Mouse (Mus musculus): Measurements from ENCODE around the gene Jdp2. TPM values are rescaled to one million over a fixed set of nuclear protein-coding genes. Genes with fewer than 3 reads are reported as not detected.

The Jdp2 gene
- polyA plus RNA-seq, 1 experiment from 2014 or later = 0.37 TPM

- whole genome bisulfite sequencing = 88% methylated on average over 7 of the region's 7 CpGs
- no peaks in the 10 kb centered on the region for H3K9me3 ChIP-seq (replicated peaks)
- ATAC-seq (replicated peaks; ENCODE audit: insufficient number of reproducible peaks, insufficient read depth, low FRiP score, low read depth) = no peak
Measured at GRCm38 (mm10) chr12:85667071-85667470, 68.2 kb downstream of the Jdp2 start.

GRCm38 (mm10) chr12:85668696-85669095 lies 69.9 kb downstream of the Jdp2 start:
- Histone ChIP-seq H3K4me1 (replicated peaks) (peaks cover 5% of the 10 kb centered on the region), H3K36me3 (no peaks in the 10 kb centered on the region), H3K27ac (no peak overlapping the region), H3K9ac (no peak overlapping the region), H3K4me2 (no peak overlapping the region), H3K9me3 (replicated peaks) (no peaks in the 10 kb centered on the region), H3K27me3 (no peaks in the 10 kb centered on the region), H3K4me3 (no peak overlapping the region)
- WGBS = 44% methylated on average over 3 of the region's 3 CpGs
- no peak for ATAC-seq (replicated peaks; ENCODE audit: insufficient number of reproducible peaks, insufficient read depth, low FRiP score, low read depth)

More at GRCm38 (mm10) chr12:85667071-85667470, 68.2 kb downstream of the Jdp2 start:
- H3K4me3 ChIP-seq = no peak overlapping the region
- no peak overlapping the region for H3K27ac ChIP-seq
- H3K36me3 ChIP-seq = no peaks in the 10 kb centered on the region
- H3K27me3 ChIP-seq = no peaks in the 10 kb centered on the region
- peaks cover 5% of the 10 kb centered on the region for H3K4me1 ChIP-seq (replicated peaks)
- no peak overlapping the region for H3K9ac ChIP-seq
- H3K4me2 ChIP-seq = no peak overlapping the region

GRCm38 (mm10) chr12:85670080-85670479 lies 71.3 kb downstream of the Jdp2 start:
- H3K27me3 ChIP-seq = no peaks in the 10 kb centered on the region
- peaks cover 5% of the 10 kb centered on the region for H3K4me1 ChIP-seq (replicated peaks)
- H3K27ac ChIP-seq = no peak overlapping the region
- H3K9me3 ChIP-seq (replicated peaks) = no peaks in the 10 kb centered on the region
- no peak for ATAC-seq (replicated peaks; ENCODE audit: insufficient number of reproducible peaks, insufficient read depth, low FRiP score, low read depth)
- no peak overlapping the region for H3K4me2 ChIP-seq
- H3K36me3 ChIP-seq = no peaks in the 10 kb centered on the region
- no peak overlapping the region for H3K4me3 ChIP-seq
- 43% methylated on average over 3 of the region's 3 CpGs for WGBS
- H3K9ac ChIP-seq = no peak overlapping the region

- Histone ChIP-seq H3K36me3 (no peaks in the 10 kb centered on the region), H3K9me3 (replicated peaks) (no peaks in the 10 kb centered on the region), H3K9ac (no peak overlapping the region), H3K4me2 (no peak overlapping the region), H3K27ac (no peak overlapping the region), H3K4me3 (no peak overlapping the region), H3K4me1 (replicated peaks) (peaks cover 2% of the 10 kb centered on the region), H3K27me3 (no peaks in the 10 kb centered on the region)
- no peak for ATAC-seq (replicated peaks; ENCODE audit: insufficient number of reproducible peaks, insufficient read depth, low FRiP score, low read depth)
- 84% methylated on average over 8 of the region's 8 CpGs for WGBS
Measured at GRCm38 (mm10) chr12:85673914-85674313, 75.1 kb downstream of the Jdp2 start.

- 68% methylated on average over 5 of the region's 5 CpGs for WGBS
Measured at GRCm38 (mm10) chr12:85679117-85679516, 80.3 kb downstream of the Jdp2 start.

GRCm38 (mm10) chr12:85679808-85680207 lies 81.0 kb downstream of the Jdp2 start:
- no peaks in the 10 kb centered on the region for H3K27me3 ChIP-seq
- H3K9me3 ChIP-seq (replicated peaks) = no peaks in the 10 kb centered on the region
- no peak overlapping the region for H3K27ac ChIP-seq
- no peak overlapping the region for H3K4me3 ChIP-seq
- no peaks in the 10 kb centered on the region for H3K36me3 ChIP-seq
- H3K4me1 ChIP-seq (replicated peaks) = peaks cover 9% of the 10 kb centered on the region
- H3K4me2 ChIP-seq = no peak overlapping the region
- no peak for ATAC-seq (replicated peaks; ENCODE audit: insufficient number of reproducible peaks, insufficient read depth, low FRiP score, low read depth)
- H3K9ac ChIP-seq = no peak overlapping the region
- 47% methylated on average over 2 of the region's 2 CpGs for WGBS

More at GRCm38 (mm10) chr12:85679117-85679516, 80.3 kb downstream of the Jdp2 start:
- no peaks in the 10 kb centered on the region for H3K36me3 ChIP-seq
- H3K9me3 ChIP-seq (replicated peaks) = no peaks in the 10 kb centered on the region
- H3K9ac ChIP-seq = no peak overlapping the region
- H3K4me3 ChIP-seq = no peak overlapping the region
- H3K27ac ChIP-seq = no peak overlapping the region
- H3K4me1 ChIP-seq (replicated peaks) = peaks cover 3% of the 10 kb centered on the region
- no peak for ATAC-seq (replicated peaks; ENCODE audit: insufficient number of reproducible peaks, insufficient read depth, low FRiP score, low read depth)
- H3K4me2 ChIP-seq = no peak overlapping the region
- no peaks in the 10 kb centered on the region for H3K27me3 ChIP-seq

- Histone ChIP-seq H3K9ac (no peak overlapping the region), H3K36me3 (no peaks in the 10 kb centered on the region), H3K4me1 (replicated peaks) (peaks cover 27% of the 10 kb centered on the region), H3K27me3 (no peaks in the 10 kb centered on the region), H3K9me3 (replicated peaks) (no peaks in the 10 kb centered on the region), H3K4me2 (no peak overlapping the region), H3K4me3 (no peak overlapping the region), H3K27ac (no peak overlapping the region)
- WGBS = 38% methylated on average over 2 of the region's 2 CpGs
- ATAC-seq (replicated peaks; ENCODE audit: insufficient number of reproducible peaks, insufficient read depth, low FRiP score, low read depth) = no peak
Measured at GRCm38 (mm10) chr12:85682328-85682727, 83.5 kb downstream of the Jdp2 start.

- Histone ChIP-seq H3K9me3 (replicated peaks) (no peaks in the 10 kb centered on the region), H3K9ac (no peak overlapping the region), H3K27me3 (no peaks in the 10 kb centered on the region), H3K4me3 (no peak overlapping the region), H3K36me3 (no peaks in the 10 kb centered on the region), H3K4me2 (no peak overlapping the region), H3K27ac (peak overlapping the region; percentile 49; the same call in 1 of the 2 replicates), H3K4me1 (replicated peaks) (peaks cover 27% of the 10 kb centered on the region)
- 42% methylated on average over 16 of the region's 16 CpGs for WGBS
- 0 out of 2 replicates have a peak, but pooled peaks have one; percentile 29 for ATAC-seq (replicated peaks; ENCODE audit: insufficient number of reproducible peaks, insufficient read depth, low FRiP score, low read depth)
Measured at GRCm38 (mm10) chr12:85684411-85685275, 85.8 kb downstream of the Jdp2 start.

GRCm38 (mm10) chr12:85686466-85687216 lies 87.8 kb downstream of the Jdp2 start, which contains the start of gene Batf:
Gene Batf (plus strand): TSS chr12:85686669.
- no peaks in the 10 kb centered on the region for H3K27me3 ChIP-seq
- H3K4me3 ChIP-seq = peak within 1 kb of the TSS; percentile 42
- H3K36me3 ChIP-seq = no peaks in the 10 kb centered on the region
- WGBS = 21% methylated on average over 22 of the region's 22 CpGs
- H3K9ac ChIP-seq = peak within 1 kb of the TSS; percentile 33; the same call in 1 of the 2 replicates
- H3K9me3 ChIP-seq (replicated peaks) = no peaks in the 10 kb centered on the region
- no peak within 1 kb of the TSS for H3K27ac ChIP-seq
- no peak for ATAC-seq (replicated peaks; ENCODE audit: insufficient number of reproducible peaks, insufficient read depth, low FRiP score, low read depth)
- peak within 1 kb of the TSS; percentile 64 for H3K4me2 ChIP-seq
- peaks cover 30% of the 10 kb centered on the region for H3K4me1 ChIP-seq (replicated peaks)

GRCm38 (mm10) chr12:85687217-85687533 lies 88.3 kb downstream of the Jdp2 start:
- Histone ChIP-seq H3K4me2 (peak overlapping the region; percentile 64), H3K36me3 (no peaks in the 10 kb centered on the region), H3K27ac (no peak overlapping the region), H3K9ac (0 out of 2 replicates have a peak overlapping the region, but pooled peaks have one; percentile 33), H3K27me3 (no peaks in the 10 kb centered on the region), H3K4me3 (peak overlapping the region; percentile 42), H3K4me1 (replicated peaks) (peaks cover 30% of the 10 kb centered on the region), H3K9me3 (replicated peaks) (no peaks in the 10 kb centered on the region)
- no peak for ATAC-seq (replicated peaks; ENCODE audit: insufficient number of reproducible peaks, insufficient read depth, low FRiP score, low read depth)
- WGBS = 63% methylated on average over 7 of the region's 7 CpGs

GRCm38 (mm10) chr12:85687846-85688245 lies 89.0 kb downstream of the Jdp2 start:
- Histone ChIP-seq H3K36me3 (no peaks in the 10 kb centered on the region), H3K4me1 (replicated peaks) (peaks cover 30% of the 10 kb centered on the region), H3K9me3 (replicated peaks) (no peaks in the 10 kb centered on the region), H3K4me2 (no peak overlapping the region), H3K27me3 (no peaks in the 10 kb centered on the region), H3K27ac (no peak overlapping the region), H3K4me3 (no peak overlapping the region), H3K9ac (no peak overlapping the region)
- ATAC-seq (replicated peaks; ENCODE audit: insufficient number of reproducible peaks, insufficient read depth, low FRiP score, low read depth) = no peak
- 62% methylated on average over 6 of the region's 6 CpGs for WGBS

Measured in heart, embryonic 15.5 days (tissue).